Mouse (Mus musculus) urinary bladder, postnatal 4 days (tissue): ENCODE measurements around the gene March10.
A peak's percentile ranks its signal among the peaks of the same experiment; 100 is the strongest.

ENCODE experiments used
- DNase-seq, 2 experiments: peaks; one replicate each; pipeline ENCODE4 v3.0.0; 2021 to 2022; ENCODE audit warnings: low spot score in 2 of 2

The March10 gene

DNA sequence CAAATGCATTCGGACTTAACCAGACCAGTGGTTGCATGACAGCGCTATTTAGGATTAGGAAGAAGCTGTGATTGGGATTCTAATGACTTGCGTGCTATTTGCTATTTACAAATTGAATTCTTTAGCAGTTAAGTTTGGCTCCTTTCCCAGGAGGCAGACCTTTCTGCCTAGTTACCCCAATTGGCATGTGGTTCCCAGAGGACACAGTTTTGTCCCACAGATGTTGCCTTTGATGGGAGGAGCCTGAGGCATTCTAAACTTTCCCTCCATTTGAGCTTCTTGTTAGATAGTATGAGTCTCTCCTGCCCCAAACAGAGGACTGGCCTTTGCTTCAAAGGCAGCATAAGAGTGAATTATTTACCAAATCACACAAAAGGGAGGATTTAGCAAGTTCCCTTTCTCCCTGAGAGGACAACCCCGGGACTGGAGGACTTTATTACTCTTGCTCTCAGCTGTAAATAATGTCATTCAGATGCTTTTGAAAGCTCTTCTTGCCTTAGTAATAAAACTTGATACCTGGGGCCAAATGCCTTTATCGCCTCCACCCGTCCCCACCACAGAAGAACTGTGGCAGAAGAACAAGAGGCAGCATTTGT, 48.6 kb downstream of the March10 start:
- no peak for DNase-seq

DNA sequence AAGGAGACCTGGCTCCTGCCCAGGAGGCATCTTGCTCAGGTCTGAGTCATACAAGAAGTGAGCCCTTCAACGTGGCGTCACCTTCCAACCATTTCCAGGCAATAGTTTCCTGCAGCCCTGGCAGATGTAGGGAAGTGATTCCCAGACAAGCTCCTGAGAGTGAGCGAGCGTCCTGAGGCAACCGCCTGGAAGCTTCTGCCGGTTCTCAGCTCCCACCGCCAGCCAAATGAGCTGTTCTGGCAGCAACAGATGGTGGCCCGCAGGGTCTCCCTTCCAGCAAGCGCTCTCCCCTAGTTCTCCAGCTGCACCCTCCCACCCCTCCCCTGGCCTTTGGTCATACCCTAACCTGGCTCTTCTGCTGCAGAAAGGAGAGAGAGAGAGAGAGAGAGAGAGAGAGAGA, 54.2 kb downstream of the March10 start:
- no peak for DNase-seq

DNA sequence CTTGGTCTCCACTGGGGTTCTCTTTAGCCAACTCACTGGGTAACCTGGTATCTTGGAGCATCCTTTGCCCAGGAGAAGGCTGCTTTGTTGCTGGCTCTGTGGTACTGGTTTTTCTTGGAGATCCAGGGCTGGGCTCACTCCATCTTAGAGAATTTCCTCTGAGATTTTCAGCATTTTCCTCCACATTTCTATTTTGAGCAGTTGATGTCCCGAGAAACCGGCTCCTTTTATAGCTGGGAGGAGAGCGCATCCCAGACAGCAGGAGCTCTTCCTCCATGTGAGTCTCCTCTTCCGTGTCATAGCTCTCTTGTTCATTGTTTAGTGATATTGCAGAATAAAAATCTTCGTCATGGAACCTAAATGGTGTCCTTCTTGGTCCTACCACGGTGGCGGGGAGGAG, 66.2 kb downstream of the March10 start:
- DNase-seq: no peak

DNA sequence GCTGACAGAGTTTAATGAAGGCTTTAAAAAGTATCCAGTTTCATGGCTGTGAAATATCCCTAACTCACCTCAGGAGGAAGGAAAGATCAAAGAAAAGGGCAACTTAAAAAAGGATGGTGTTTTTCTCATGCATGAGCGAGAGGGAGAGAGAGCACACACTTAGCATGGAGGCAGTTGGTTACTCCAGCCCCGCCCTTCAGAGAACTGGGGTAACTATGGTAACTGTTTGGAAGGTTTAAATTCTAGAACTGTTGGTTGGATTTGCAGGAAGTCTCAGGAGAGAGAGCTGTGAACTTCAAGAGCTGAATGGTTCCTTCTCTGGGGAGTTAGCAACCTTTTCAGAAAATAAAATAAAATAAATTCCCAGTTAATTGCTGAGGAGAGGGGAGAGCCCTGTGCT, 67.9 kb downstream of the March10 start:
- DNase-seq: no peak

DNA sequence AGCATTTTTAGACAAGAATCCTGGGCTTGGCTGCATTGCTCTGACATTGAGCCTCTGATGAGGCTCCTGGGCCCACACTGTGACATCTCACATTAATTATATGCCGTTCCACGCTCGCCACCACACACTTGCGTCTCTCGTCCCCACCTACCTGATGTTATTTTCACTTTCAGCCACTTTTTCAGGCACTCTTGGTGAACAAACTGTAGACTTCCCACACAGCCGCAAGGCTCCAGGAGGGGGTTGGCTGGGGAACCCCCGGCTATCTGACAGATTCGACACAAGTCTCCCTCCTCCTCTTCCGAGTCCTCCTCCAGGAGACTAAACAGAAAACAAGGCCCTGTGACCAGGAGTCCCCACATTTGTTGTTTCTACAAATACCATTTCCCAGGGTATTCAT, 71.3 kb downstream of the March10 start:
- no peak for DNase-seq

DNA sequence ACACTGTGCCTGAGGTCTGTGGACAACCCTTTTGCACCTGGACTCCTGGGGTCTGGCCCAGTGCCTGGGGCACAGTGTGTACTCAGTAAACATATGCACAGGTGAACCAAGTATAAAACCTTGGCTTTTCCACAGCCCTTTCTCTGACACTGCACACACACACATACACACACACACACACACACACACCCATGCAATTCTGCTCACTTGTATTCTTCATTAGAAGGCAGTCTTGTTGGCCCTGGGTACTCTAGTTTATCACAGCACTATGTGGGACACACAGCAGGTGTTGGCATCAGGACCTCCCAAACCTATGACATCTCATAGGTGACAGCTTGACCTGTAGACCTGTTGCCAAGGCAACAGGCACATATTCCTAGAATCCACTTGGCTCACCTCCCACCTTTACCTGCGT, 80.7 kb downstream of the March10 start:
- DNase-seq: no peak

DNA sequence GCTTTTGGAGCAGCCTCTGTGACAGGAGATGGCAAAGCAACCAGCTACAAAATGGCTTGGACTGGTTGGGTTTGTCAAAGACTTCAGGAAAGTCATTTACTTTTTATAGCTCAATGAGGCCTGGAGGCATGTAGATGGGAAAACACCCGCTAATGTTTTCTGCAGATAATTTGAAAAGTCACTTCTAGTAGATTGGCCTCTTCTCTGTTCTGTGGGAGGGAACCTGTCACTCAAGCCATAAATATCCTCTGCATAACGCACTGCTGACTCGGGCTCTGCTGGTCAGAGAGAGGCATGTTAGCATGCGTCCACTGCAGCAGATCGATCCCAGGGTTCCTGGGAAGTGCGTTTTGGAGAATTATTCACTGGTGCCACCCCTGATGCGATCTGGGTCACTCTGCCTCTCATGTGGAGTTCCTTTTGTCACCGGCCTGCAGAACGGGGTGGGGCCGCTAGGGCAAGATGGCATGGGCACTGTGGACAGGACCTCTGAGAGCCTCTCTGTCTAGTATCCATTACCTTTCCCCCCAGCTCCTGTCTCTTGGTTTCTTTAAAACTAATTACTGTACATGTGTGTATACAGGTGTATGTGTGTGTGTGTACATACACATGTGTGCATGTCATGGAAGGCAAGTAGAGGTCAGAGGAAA, 81.9 kb downstream of the March10 start:
- DNase-seq: no peak

DNA sequence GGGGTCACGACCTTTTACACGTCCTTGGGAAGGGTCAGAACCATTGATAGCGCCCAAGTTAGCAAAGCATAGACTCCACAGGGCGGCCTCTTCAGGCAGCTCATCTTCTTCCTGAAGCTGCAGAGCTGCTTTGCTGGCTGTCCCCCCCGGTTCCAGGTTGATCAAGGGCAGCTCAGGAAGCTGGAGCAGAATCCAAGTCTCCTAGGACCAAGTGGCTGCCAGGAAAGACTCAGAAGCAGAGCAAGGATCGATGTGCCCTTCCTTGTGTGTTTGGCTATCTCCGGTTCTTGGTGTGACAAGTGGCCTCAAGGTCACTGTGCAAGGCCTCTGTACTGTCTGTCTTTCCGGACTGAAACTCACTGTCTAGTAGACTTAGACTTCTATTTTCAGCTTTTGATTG, 82.7 kb downstream of the March10 start:
- no peak for DNase-seq

DNA sequence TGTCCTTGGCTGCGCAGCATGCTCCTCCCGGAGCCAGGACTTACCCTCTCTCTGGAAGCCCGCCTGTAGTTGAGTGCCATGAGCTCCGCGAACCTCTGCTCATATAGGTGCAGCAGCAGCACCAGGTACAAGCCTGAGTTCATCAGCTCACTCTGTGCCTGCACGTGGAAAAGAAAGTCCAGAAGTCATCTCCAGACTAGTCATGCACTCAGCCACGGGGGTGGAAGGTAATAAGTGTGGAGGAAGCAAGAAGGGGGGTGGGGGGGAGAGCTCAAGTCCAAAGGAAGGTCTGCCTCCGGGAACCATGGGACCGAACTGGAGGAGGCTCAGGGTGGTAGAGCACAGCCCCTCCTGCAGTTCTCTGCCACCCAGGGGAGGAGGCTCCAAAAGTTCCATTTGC, 84.7 kb downstream of the March10 start:
- DNase-seq: no peak

DNA sequence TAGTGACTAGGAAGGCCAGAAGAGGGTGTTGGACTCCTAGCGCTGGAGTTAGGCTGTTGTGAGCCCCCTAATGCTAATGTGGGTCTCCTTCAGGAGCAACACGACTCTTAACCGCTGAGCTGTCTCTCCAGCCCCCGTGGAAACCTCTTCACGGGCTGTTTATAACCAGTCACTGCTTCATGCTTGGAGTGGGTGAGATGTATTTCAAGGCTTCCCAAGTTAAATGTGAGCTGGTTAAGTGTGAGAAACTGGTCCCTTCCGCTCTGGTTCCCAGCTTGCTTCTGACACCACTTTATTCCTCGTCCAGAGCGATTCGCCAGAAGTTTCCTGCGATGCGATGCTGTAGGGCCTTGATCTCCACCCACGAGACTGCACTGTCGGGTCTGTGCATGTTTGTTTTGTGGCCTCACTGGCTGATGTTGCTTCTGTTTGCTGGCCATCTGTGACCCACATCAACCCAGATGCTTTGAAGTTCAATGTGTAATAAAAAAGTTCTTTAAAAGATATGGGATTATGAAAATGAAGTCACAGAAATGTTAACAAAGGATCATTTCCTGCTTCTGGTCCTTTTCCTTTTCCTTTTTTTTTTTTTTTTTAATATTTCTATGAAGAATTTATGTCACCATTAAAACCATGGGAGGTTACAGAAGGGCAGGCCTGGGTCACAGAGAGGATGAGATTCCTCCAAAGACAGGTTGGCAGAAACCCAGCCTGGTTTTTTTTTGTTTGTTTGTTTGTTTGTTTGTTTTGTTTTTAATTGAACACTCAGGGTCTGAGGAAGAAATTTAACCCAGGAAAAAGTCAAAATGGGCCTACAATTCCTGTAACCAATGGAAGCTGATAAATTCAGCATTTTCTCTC, 86.8 kb downstream of the March10 start:
- DNase-seq: no peak

DNA sequence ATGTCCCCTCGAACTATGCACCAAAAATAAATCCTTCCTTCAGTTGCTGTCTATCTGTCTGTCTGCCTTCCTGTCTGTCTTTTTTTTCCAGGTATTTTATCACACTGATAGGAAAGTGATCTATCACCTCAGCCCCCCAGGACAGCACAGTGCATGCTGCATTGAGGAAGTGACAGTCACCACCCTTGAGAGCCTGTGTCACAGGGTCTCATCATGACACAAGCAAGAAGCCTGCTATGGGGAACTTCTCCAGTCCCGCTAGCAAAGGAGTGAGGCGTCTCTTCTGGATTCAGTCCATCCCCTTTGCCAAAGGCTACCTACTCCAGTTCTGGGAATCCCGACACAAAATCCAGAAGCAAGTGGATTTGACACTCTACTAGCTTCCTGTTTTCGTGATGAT, 87.7 kb downstream of the March10 start:
- DNase-seq: no peak

DNA sequence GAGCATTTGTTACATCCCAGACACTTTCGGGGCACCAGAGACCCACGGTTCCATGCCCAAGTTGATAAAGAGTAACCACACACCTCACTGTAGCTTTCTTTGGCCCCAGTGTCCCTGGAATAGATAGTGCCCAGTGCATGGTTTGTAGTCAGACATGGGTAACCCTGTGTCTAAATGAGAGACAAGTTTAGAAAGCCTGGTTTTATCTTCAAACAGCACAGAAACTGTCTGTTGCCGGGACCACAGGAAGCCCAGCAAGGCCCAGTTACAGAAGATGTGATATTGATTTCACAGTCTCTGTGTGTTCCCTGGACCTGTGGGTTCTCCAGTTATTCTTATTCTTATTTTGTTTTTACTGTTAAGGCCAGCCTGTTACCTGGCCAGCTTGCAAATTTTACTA, 89.4 kb downstream of the March10 start:
- no peak for DNase-seq

DNA sequence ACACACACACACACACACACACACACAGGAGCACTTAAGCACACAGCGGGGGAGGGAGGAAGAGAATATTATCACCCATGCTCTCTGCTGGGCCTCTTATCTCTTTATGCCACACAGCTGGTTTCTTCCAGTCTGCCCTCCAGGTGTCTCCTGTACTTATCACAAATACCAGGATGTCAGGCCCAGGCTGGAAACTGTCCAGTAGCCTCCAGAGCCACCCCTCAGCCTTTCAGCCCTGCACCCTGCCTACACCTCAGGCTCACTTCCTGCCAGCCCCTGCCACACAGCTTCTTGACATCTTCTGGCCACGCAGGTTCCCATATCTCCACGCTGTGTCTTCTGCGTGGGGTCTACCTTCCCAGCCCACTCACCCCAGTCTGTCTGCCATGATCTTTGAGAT, 90.5 kb downstream of the March10 start:
- DNase-seq: no peak

DNA sequence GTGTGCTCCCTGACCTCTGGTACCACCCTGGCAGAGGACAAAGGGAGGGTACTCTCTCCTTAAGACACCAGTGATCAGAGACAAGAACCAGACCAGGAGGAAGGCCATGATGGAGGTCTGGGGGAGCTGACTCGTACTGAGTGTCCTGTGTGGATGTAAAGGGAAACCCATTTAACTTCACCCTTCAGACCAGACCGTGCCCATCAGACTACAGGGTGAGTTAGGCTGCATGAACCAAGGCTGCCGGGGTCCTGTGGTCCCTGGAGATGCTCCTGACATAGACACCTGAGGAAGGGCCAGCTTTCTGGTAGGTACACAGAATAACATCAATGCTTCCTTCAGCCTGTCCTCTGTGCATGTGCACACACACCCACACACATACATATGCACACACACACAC, 90.9 kb downstream of the March10 start:
- DNase-seq: no peak

DNA sequence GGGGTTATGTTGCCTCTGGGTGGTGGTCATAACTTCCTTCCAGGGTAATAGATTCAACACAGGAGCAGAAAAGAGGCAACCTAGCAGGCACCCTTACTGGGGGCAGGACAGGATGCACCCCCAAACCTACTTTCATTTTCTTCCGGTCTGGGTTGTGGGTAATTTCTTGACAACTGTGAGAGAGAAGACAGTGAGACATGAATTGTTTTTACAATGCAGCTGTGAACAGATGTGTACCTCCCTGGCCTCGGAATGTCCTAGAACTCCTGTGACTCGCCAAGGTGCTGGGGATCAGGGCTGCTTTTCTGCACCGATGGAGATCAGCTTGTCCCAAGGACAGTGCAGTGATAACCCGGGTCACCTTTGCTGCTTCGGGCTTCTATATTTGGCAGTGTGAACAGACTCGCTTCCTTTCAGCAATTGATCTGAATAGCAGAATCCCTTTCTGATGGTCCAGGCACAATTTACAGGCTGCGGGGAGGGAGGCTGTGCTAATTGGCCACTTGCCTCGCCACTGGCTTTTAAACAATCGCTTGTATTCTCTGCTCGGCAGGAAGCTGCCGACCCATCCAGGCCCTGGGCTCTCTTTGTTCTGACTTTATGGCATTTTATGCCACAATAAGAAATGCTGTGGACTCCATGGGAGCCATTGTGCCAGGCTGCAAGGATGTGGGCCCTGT, 92.0 kb downstream of the March10 start:
- DNase-seq: no peak

DNA sequence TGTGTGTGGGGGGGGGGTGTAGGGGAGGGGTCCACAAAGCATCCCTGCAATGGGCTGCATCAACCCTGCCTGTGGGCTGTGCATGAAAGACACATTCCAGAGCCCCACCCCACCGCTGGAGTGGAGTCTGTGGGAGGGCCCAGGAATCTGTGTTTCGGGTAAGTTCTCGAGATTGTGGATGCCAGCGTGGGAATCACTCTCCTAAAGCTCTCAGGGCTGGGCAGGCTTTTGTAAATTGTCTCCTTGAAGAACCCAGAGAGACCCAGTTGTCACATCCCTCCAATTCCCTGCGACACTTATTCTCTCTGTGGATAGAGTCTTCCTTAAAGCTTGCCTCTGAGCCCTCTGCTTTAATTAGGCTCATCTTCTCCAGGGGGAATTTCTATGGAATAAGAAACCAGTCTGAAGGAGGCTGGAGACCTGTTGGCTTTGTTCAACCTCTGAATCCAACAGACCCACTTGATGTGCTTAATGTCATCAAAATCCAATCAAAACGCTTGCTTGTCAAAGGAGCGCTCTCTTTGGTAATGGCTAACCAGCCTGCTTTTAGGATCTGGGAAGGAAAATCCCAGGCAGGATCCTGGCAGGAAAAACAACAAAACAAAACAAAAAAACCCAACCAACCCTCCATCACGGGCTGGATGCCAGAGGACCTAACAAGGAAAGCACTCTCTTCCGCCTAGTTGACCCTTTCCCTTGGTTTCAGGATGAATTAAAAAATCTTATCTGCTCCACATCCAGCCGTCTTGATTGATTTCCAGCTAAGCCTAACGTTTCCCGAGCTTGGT, 92.7 kb downstream of the March10 start:
- DNase-seq: no peak

DNA sequence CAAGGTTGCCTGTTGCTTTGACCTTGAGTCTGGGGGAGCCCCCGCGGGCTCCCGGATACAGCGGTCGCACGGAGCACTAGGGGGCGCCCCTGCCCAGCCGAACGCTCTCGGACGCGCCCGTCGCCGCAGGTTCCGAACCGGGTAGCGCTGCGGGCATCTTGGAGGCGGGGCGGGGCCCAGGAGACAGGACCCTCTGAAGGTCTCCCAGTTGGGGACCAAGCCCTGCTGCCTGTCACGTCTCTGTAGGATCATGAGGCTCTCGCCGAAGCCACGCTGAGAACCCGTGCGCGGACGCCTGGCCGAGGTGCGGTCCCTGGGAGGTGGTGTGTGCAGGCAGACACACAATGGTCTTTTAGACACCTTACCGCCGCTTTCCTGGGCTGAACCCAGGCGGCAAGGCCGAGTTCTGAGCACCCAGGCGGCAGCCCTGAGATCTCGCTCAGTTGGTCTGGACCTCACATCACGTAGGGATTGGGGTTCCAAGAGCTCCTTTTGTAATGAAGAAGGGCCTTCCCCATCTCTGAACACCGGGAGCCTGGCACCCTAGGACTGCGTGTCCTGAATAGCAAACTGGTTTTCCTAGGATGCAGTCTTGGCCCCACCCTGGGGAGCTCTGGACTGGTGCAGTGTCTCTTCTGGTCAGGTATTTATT, 93.5 kb downstream of the March10 start:
- peak; percentile 72 to 84 for DNase-seq

DNA sequence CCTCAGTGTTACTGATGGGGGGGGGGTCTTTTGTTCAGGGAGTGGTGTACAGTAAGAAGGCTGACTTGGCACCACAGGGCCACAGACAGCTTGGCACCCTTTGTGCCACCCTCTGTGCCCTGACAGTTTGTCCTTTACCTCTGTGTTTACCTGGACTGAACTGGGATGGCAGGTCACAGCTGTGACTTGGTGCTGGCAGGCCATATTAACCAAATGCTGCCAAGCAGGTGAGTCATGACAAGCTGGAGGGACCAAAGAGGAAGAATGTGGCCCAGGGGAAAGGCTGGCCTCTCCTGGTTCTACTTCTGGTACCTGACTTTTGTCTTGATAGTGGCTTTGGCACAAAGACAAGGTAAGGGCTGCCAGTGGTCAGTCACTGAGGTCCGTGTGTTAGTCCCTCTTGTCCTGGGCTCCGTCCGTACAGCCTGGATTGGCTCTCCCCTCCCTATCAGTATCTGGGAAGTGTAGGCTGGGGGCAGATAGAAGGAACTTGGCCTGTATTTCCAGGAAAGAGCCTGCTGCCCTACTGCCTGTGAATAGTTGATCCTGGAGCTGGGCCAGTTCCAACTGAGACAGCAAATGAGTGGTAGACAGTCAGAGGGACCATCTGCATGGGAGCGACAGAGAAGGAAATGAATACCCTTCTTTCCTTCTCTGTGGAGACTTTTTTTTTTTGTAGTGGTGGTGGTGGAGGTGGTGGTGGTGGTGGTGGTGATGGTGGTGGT, 94.3 kb downstream of the March10 start:
- DNase-seq: no peak

DNA sequence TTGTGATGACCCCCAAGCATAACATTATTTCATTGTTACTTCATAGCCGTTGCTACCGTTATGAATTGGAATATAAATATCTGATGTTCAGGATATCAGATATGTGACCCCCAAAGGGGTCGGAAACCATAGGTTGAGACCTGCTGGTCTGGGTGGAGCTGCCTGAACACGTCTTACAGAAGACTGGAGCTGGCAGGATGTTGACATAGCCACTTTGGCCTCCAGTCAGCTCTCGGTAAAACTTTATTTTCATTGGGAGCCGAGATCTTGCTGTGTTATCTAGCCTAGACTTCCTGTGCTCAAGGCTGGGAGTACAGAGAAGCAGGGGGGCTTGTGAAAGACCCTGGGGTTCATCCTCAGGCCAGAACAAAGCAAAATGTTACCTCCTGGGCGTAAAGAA, 100.2 kb downstream of the March10 start:
- DNase-seq: no peak

DNA sequence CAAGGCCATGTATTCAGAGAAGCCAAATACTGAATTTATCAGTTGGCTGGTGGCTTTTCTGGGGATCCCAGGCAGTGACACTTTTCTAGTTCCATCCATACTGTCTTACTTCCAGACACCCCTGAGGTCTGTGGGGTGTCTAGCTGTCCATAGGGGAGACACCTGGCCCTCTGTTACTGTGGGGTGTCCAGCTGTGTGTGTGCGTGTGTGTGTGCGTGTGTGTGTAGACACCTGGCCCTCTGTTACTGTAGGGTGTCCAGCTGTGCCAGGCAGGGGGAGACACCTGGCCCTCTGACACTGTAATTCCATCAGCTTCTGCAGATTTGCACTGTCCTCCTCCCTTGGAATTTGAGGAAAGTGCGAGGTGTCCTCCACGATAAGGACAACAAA, 102.6 kb downstream of the March10 start:
- DNase-seq: no peak
